Mouse (Mus musculus) megakaryocyte, embryonic 14.5 days (primary cell): Measurements from ENCODE around the gene Gm29776. TPM values are rescaled to one million over a fixed set of nuclear protein-coding genes. Genes with fewer than 3 reads are reported as not detected.

Source experiments
- H3K27me3 ChIP-seq: replicated peaks from 2 replicates; pipeline ENCODE3; 2012; ENCODE audit warnings: inconsistent platforms
- H3K36me3 ChIP-seq: replicated peaks from 2 replicates; pipeline ENCODE3; 2012; ENCODE audit warnings: low read length, inconsistent platforms, mixed read lengths
- H3K4me1 ChIP-seq: 2 replicates; pipeline ENCODE4 v1.6.1; 2012; ENCODE audit warnings: inconsistent platforms
- H3K4me3 ChIP-seq: replicated peaks from 2 replicates; pipeline ENCODE3; 2012; ENCODE audit warnings: moderate library complexity, mild to moderate bottlenecking, inconsistent platforms
- H3K9me3 ChIP-seq: 2 replicates; pipeline ENCODE4 v1.6.1; 2012; ENCODE audit warnings: inconsistent platforms
- FLI1 ChIP-seq: IDR thresholded peaks from 2 replicates; pipeline ENCODE4 v1.6.1; 2012; ENCODE audit warnings: low read length, inconsistent platforms, mixed read lengths
- GATA1 ChIP-seq: IDR thresholded peaks from 3 replicates; pipeline ENCODE4 v1.6.1; 2012; ENCODE audit warnings: mixed read lengths, low read length, inconsistent platforms, borderline replicate concordance
- polyA plus RNA-seq: library from polyadenylated mRNA; stranded (reverse); fragments of >175 nt; gene quantifications from 2 replicates; pipeline ENCODE4 v1.2.3, GENCODE M21; 2012; ENCODE audit warnings: low replicate concordance; ENCODE audit not compliant: insufficient read depth

Gm29776 gene
- polyA plus RNA-seq, 1 experiment: not detected

- H3K27me3 ChIP-seq: no peaks in the 10 kb centered on the region
- H3K36me3 ChIP-seq: peaks cover 95% of the 10 kb centered on the region
- H3K4me1 ChIP-seq: no peaks in the 10 kb centered on the region
- no peaks in the 10 kb centered on the region for H3K9me3 ChIP-seq
- TF ChIP-seq GATA1: no peak
- no peak for TF ChIP-seq FLI1
- no peak overlapping the region for H3K4me3 ChIP-seq
These were observed 34.0 kb downstream of the Gm29776 start for GRCm38 (mm10) chr14:54664477-54665222.

- no peaks in the 10 kb centered on the region for H3K9me3 ChIP-seq
- no peaks in the 10 kb centered on the region for H3K4me1 ChIP-seq
- no peaks in the 10 kb centered on the region for H3K27me3 ChIP-seq
- peaks cover 95% of the 10 kb centered on the region for H3K36me3 ChIP-seq
- no peak overlapping the region for H3K4me3 ChIP-seq
- TF ChIP-seq GATA1: no peak
- no peak for TF ChIP-seq FLI1
These were observed 38.6 kb downstream of the Gm29776 start for GRCm38 (mm10) chr14:54660009-54660408.

- no peak for TF ChIP-seq FLI1
- TF ChIP-seq GATA1: no peak
- H3K9me3 ChIP-seq: no peaks in the 10 kb centered on the region
- H3K4me1 ChIP-seq: peaks cover 48% of the 10 kb centered on the region
- H3K36me3 ChIP-seq: peaks cover 76% of the 10 kb centered on the region
- no peaks in the 10 kb centered on the region for H3K27me3 ChIP-seq
- H3K4me3 ChIP-seq: peak overlapping the region; percentile 94
These were observed 45.1 kb downstream of the Gm29776 start for GRCm38 (mm10) chr14:54653496-54653895.

- TF ChIP-seq GATA1 (no peak), FLI1 (no peak)
- H3K27me3 ChIP-seq: no peaks in the 10 kb centered on the region
- H3K36me3 ChIP-seq: peaks cover 76% of the 10 kb centered on the region
- H3K9me3 ChIP-seq: no peaks in the 10 kb centered on the region
- peaks cover 54% of the 10 kb centered on the region for H3K4me1 ChIP-seq
- H3K4me3 ChIP-seq: peak overlapping the region; percentile 94
These were observed 45.8 kb downstream of the Gm29776 start for GRCm38 (mm10) chr14:54652787-54653186.

- no peaks in the 10 kb centered on the region for H3K27me3 ChIP-seq
- H3K9me3 ChIP-seq: no peaks in the 10 kb centered on the region
- H3K4me3 ChIP-seq: no peak overlapping the region
- peaks cover 54% of the 10 kb centered on the region for H3K4me1 ChIP-seq
- peaks cover 76% of the 10 kb centered on the region for H3K36me3 ChIP-seq
- TF ChIP-seq FLI1 (no peak), GATA1 (no peak)
These were observed 47.1 kb downstream of the Gm29776 start for GRCm38 (mm10) chr14:54651556-54651955.

GRCm38 (mm10) chr14:54650621-54651454 lies 47.8 kb downstream of the Gm29776 start:
- H3K4me1 ChIP-seq: peaks cover 54% of the 10 kb centered on the region
- TF ChIP-seq FLI1: no peak
- no peak for TF ChIP-seq GATA1
- H3K36me3 ChIP-seq: peaks cover 76% of the 10 kb centered on the region

GRCm38 (mm10) chr14:54647900-54648299 lies 50.7 kb downstream of the Gm29776 start:
- no peaks in the 10 kb centered on the region for H3K27me3 ChIP-seq
- no peak overlapping the region for H3K4me3 ChIP-seq
- peaks cover 46% of the 10 kb centered on the region for H3K4me1 ChIP-seq
- H3K9me3 ChIP-seq: no peaks in the 10 kb centered on the region
- TF ChIP-seq FLI1 (no peak), GATA1 (no peak)
- peaks cover 95% of the 10 kb centered on the region for H3K36me3 ChIP-seq

More at GRCm38 (mm10) chr14:54650621-54651454, 47.8 kb downstream of the Gm29776 start:
- H3K9me3 ChIP-seq: no peaks in the 10 kb centered on the region
- H3K27me3 ChIP-seq: no peaks in the 10 kb centered on the region
- no peak overlapping the region for H3K4me3 ChIP-seq

- Histone ChIP-seq H3K27me3 (no peaks in the 10 kb centered on the region), H3K4me1 (peaks cover 46% of the 10 kb centered on the region), H3K36me3 (peaks cover 98% of the 10 kb centered on the region), H3K9me3 (no peaks in the 10 kb centered on the region), H3K4me3 (no peak overlapping the region)
- TF ChIP-seq FLI1 (no peak), GATA1 (no peak)
These were observed 51.6 kb downstream of the Gm29776 start for GRCm38 (mm10) chr14:54646898-54647636.

- TF ChIP-seq GATA1 (no peak), FLI1 (no peak)
- Histone ChIP-seq H3K4me3 (no peak overlapping the region), H3K9me3 (no peaks in the 10 kb centered on the region), H3K4me1 (peaks cover 45% of the 10 kb centered on the region), H3K36me3 (peaks cover 96% of the 10 kb centered on the region), H3K27me3 (no peaks in the 10 kb centered on the region)
These were observed 52.2 kb downstream of the Gm29776 start for GRCm38 (mm10) chr14:54646455-54646854.
